Mouse (Mus musculus) ovary, adult 2 months (tissue): Measurements from ENCODE around the gene Gm21874. TPM values are rescaled to one million over a fixed set of nuclear protein-coding genes. Genes with fewer than 3 reads are reported as not detected.

Experiments used
- polyA plus RNA-seq: library from polyadenylated mRNA; depleted of rRNA; stranded (reverse); fragments of >200 nt; gene quantifications from 2 replicates; pipeline ENCODE4 v1.2.3, GENCODE M21; 2012; rRNA removed

Gene Gm21874
- polyA plus RNA-seq: not detected in 2 replicates

DNA sequence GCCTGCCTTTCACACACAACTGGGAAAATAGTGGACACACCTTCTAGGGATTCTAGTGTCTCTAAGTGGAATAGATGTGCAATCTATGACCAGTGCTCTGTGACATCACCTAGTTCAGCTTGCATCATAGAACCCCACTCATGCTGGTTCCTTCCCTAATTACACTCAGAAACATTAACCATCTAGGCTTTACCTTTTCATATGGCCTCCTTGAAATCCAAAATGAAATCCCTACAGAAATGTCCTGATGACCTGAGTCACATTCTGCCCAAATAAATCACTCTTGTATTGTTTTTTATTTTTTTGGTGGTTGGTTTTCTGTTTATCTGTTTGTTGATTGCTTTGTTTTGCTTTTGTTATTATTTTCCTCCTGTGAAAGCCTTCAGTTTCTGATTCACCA is at the start of gene Gm21874:
Gene Gm21874, minus strand, starts transcription at position 101 of the 400 bp plus-strand sequence.

Other genes with a start within 250 kb of the Gm21874 start
- not detected in 2 replicates for gene Gm21721, start 214.0 kb downstream of the Gm21874 start, polyA plus RNA-seq
- gene Gm21812, start 69.0 kb downstream of the Gm21874 start, polyA plus RNA-seq: not detected in 2 replicates